Mouse (Mus musculus) stomach, embryonic 14.5 days (tissue): ENCODE measurements around the gene Rab44. TPM values are rescaled to one million over a fixed set of nuclear protein-coding genes. Genes with fewer than 3 reads are reported as not detected.
"Not testable (repeated sequence)": the region's sequence is repeated elsewhere in the genome, so short reads cannot be mapped to it uniquely, and the experiment has no call there.

Experiments used
- ATAC-seq: fragments of 200-750 bp; cut with Nextera tagmentation; 2 replicates; pipeline ENCODE4 v1.8.0; 2017; ENCODE audit warnings: low read depth, moderate TSS enrichment; ENCODE audit not compliant: insufficient number of reproducible peaks, insufficient read depth, low FRiP score
- H3K27ac ChIP-seq: fragments of 300-500 bp; sonication (generic); 2 replicates; pipeline ENCODE4 v1.5.1; 2014; ENCODE audit warnings: mild to moderate bottlenecking, low read length, moderate library complexity, mixed read lengths
- H3K27me3 ChIP-seq: fragments of 300-500 bp; sonication (generic); 2 replicates; pipeline ENCODE4 v1.6.1; 2014; ENCODE audit warnings: low read length, control low read depth, mixed read lengths; ENCODE audit not compliant: control insufficient read depth, insufficient read depth
- H3K36me3 ChIP-seq: fragments of 300-500 bp; sonication (generic); 2 replicates; pipeline ENCODE4 v1.6.1; 2014; ENCODE audit warnings: mild to moderate bottlenecking, control low read depth, low read length, moderate library complexity, mixed read lengths; ENCODE audit not compliant: control insufficient read depth, insufficient read depth
- H3K4me1 ChIP-seq: fragments of 300-500 bp; sonication (generic); 2 replicates; pipeline ENCODE4 v1.6.1; 2014; ENCODE audit warnings: low read length, control low read depth, mixed read lengths; ENCODE audit not compliant: control insufficient read depth, insufficient read depth
- H3K4me2 ChIP-seq: fragments of 300-500 bp; sonication (generic); replicated peaks from 2 replicates; pipeline ENCODE4 v1.6.1; 2014; ENCODE audit warnings: low read depth, low read length, control low read depth
- H3K4me3 ChIP-seq: fragments of 300-500 bp; sonication (generic); 2 replicates; pipeline ENCODE4 v1.5.1; 2014; ENCODE audit warnings: low read depth, low read length, control low read depth
- H3K9ac ChIP-seq: fragments of 300-500 bp; sonication (generic); replicated peaks from 2 replicates; pipeline ENCODE4 v1.6.1; 2014; ENCODE audit warnings: low read depth, mild to moderate bottlenecking, control low read depth, low read length, moderate library complexity, mixed read lengths
- H3K9me3 ChIP-seq: fragments of 300-500 bp; sonication (generic); 2 replicates; pipeline ENCODE4 v1.6.1; 2016; ENCODE audit warnings: low read depth, low read length, control low read depth; ENCODE audit not compliant: control insufficient read depth
- WGBS: fragments of 180-500 bp; shearing (Covaris S2); extraction: QIAGEN DNeasy Blood & Tissue Kit; methylation state at CpG from one replicate; pipeline ENCODE4 v1.1.7; 2014; 5-methylcytosine and 5-hydroxymethylcytosine counted together
- polyA plus RNA-seq: library from polyadenylated mRNA; unstranded; fragments of >200 nt; fragmentation: Nextera tagmentation; extraction: Ambion mirVana; gene quantifications from 2 replicates; pipeline ENCODE4 v1.2.1, GENCODE M21; 2014

Rab44 gene
- polyA plus RNA-seq, result 0.39 and 0.97 TPM in 2 replicates

- Histone ChIP-seq H3K36me3 (no peaks in the 10 kb centered on the region), H3K27me3 (no peaks in the 10 kb centered on the region), H3K9ac (no peak within 1 kb of the TSS), H3K9me3 (no peaks in the 10 kb centered on the region), H3K4me2 (no peak within 1 kb of the TSS), H3K27ac (no peak within 1 kb of the TSS), H3K4me1 (no peaks in the 10 kb centered on the region), H3K4me3 (no peak within 1 kb of the TSS)
- WGBS, result 82% methylated on average over 13 of the region's 13 CpGs
- ATAC-seq, result no peak
Measured at GRCm38 (mm10) chr17:29113591-29114352, at the start of gene Rab44. Rab44 (plus strand) TSS chr17:29114145.

- H3K9ac ChIP-seq, result no peak overlapping the region
- no peak overlapping the region for H3K4me3 ChIP-seq
- no peaks in the 10 kb centered on the region for H3K9me3 ChIP-seq
- H3K36me3 ChIP-seq, result no peaks in the 10 kb centered on the region
- WGBS, result 76% methylated on average over 21 of the region's 21 CpGs
- no peak for ATAC-seq
- 0 out of 2 replicates have a peak, but pooled peaks cover 9% of the 10 kb centered on the region for H3K4me1 ChIP-seq
- H3K27me3 ChIP-seq, result no peaks in the 10 kb centered on the region
- no peak overlapping the region for H3K27ac ChIP-seq
- no peak overlapping the region for H3K4me2 ChIP-seq
Measured at GRCm38 (mm10) chr17:29065245-29065940, 48.6 kb upstream of the Rab44 start.

DNA sequence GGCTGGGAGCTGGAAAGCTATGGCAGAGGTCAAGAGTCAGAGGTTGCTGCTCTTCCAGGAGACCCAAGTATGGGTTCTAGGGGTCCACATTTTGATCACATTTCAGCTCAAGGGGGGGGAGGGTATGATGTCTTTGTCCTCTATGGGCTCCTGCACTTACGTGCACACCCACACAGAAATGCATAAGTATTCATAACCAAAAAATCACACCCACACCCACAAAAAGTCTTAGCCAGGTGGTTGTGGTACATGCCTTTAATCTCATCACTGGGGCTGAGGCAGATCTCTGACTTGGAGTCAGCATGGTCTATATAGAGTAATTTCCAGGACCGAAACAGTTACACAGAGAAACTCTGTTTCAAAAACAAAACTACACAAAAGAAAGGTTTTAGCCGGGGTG, 48.0 kb upstream of the Rab44 start:
- Histone ChIP-seq H3K27me3 (no peaks in the 10 kb centered on the region), H3K4me1 (0 out of 2 replicates have a peak, but pooled peaks cover 9% of the 10 kb centered on the region), H3K4me2 (no peak overlapping the region), H3K9ac (no peak overlapping the region), H3K27ac (no peak overlapping the region), H3K9me3 (no peaks in the 10 kb centered on the region), H3K36me3 (no peaks in the 10 kb centered on the region), H3K4me3 (no peak overlapping the region)
- ATAC-seq, result no peak
- WGBS, result 92% methylated on average over 3 of the region's 3 CpGs

DNA sequence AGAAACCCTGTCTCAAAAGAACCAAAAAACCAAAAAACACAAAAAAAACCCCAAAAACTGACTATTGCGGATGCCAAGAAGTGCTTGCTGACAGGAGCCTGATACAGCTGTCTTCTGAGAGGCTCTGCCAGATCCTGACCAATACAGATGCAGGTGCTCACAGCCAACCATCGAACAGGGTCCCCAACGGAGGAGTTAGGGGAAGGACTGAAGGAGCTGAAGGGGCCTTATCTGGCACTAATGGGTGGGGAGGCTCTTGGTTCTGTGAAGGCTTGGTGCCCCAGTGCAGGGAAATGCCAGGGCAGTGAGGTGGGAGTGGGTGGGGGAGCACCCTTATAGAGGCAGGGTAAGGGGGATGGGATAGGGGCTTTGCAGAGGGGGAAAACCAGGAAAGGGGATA, 46.5 kb upstream of the Rab44 start:
- H3K36me3 ChIP-seq, H3K4me1 ChIP-seq, H3K4me3 ChIP-seq, H3K4me2 ChIP-seq, ATAC-seq, H3K27me3 ChIP-seq, H3K9me3 ChIP-seq, H3K27ac ChIP-seq, H3K9ac ChIP-seq: not testable (repeated sequence)
- 90% methylated on average over 3 of the region's 3 CpGs for WGBS

GRCm38 (mm10) chr17:29067847-29068246, 46.1 kb upstream of the Rab44 start:
- WGBS, result 47% methylated on average over 5 of the region's 5 CpGs
- H3K9me3 ChIP-seq, result no peaks in the 10 kb centered on the region
- no peak overlapping the region for H3K4me2 ChIP-seq
- H3K36me3 ChIP-seq, result no peaks in the 10 kb centered on the region
- ATAC-seq, result no peak
- H3K9ac ChIP-seq, result no peak overlapping the region
- H3K27ac ChIP-seq, result no peak overlapping the region
- H3K27me3 ChIP-seq, result no peaks in the 10 kb centered on the region
- H3K4me1 ChIP-seq, result peaks cover 10% of the 10 kb centered on the region; the same call in 1 of the 2 replicates
- H3K4me3 ChIP-seq, result no peak overlapping the region

- ATAC-seq, result no peak
Measured at GRCm38 (mm10) chr17:29069063-29069462, 44.9 kb upstream of the Rab44 start.

GRCm38 (mm10) chr17:29071820-29072219, 42.1 kb upstream of the Rab44 start:
- no peak for ATAC-seq
- Histone ChIP-seq H3K4me1 (peaks cover 14% of the 10 kb centered on the region; the same call in 1 of the 2 replicates), H3K36me3 (no peaks in the 10 kb centered on the region), H3K27ac (no peak overlapping the region), H3K27me3 (no peaks in the 10 kb centered on the region), H3K9ac (no peak overlapping the region), H3K4me2 (no peak overlapping the region), H3K4me3 (no peak overlapping the region), H3K9me3 (no peaks in the 10 kb centered on the region)
- WGBS, result 57% methylated on average over 5 of the region's 5 CpGs

More at GRCm38 (mm10) chr17:29069063-29069462, 44.9 kb upstream of the Rab44 start:
- no peak overlapping the region for H3K4me3 ChIP-seq
- no peaks in the 10 kb centered on the region for H3K36me3 ChIP-seq
- H3K27me3 ChIP-seq, result no peaks in the 10 kb centered on the region
- H3K27ac ChIP-seq, result no peak overlapping the region
- no peaks in the 10 kb centered on the region for H3K9me3 ChIP-seq
- H3K4me1 ChIP-seq, result peaks cover 14% of the 10 kb centered on the region; the same call in 1 of the 2 replicates
- H3K9ac ChIP-seq, result no peak overlapping the region
- 64% methylated on average over 10 of the region's 10 CpGs for WGBS
- H3K4me2 ChIP-seq, result no peak overlapping the region

DNA sequence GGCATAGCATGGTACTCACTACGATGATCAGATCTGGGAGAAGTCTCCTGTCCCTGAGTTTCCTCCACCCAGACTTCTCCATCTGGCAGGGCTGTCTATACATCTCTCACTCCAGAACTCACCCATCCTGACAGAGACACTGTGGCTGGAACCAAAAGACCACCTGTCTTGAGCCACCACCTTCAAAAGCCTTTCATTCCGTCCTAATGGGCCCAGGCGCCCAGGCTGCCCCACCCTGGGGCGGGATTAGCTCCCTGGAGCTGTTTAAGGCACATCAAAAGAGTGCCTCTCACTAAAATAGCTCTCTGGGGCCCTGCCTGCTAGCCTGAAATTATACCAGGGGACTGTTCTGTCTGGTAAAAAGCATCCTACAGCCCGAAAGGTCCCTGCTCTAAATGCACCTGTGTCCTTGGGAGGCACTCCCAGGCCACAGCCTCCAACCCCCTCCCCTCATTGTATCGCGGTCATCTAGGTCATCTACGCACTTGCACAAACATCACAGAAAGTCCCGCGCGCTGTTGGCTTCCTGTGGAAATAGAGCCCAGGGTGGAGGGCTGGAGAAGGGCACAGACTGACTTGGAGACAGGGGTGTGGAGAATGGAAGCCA, 41.1 kb upstream of the Rab44 start:
- Histone ChIP-seq H3K4me1 (peaks cover 14% of the 10 kb centered on the region; the same call in 1 of the 2 replicates), H3K9ac (no peak overlapping the region), H3K9me3 (no peaks in the 10 kb centered on the region), H3K27me3 (no peaks in the 10 kb centered on the region), H3K4me3 (no peak overlapping the region), H3K27ac (no peak overlapping the region; the same call in 1 of the 2 replicates), H3K36me3 (no peaks in the 10 kb centered on the region), H3K4me2 (no peak overlapping the region)
- no peak for ATAC-seq
- WGBS, result 19% methylated on average over 11 of the region's 11 CpGs
